Mouse (Mus musculus) gastrocnemius, postnatal 25 days (tissue): ENCODE data around the gene Cracr2b. TPM values are rescaled to one million over a fixed set of nuclear protein-coding genes. Genes with fewer than 3 reads are reported as not detected.
A peak's percentile ranks its signal among the peaks of the same experiment; 100 is the strongest.

Experiments
- DNase-seq: peaks from one replicate; pipeline ENCODE4 v3.0.0; 2022
- long read RNA-seq, 2 experiments: library from polyadenylated mRNA; stranded (forward); transcript quantifications; one replicate each; pipeline ENCODE4 v2.0.0; 2021
- total RNA-seq, 2 experiments: library from RNA; stranded (reverse); gene quantifications; 1 replicate in 1 of 2; 2 replicates in 1 of 2; pipeline ENCODE4 v1.2.3; 2021

The Cracr2b gene
- total RNA-seq = 1 to 10 TPM; 3.9 to 7.0 TPM
- long read RNA-seq, experiment 1, partial matches to known transcripts = 3 of 4 reads
- long read RNA-seq, experiment 1, other reads (novel, unspliced or antisense) = 1 of 4 reads
- long read RNA-seq, experiment 2, partial matches to known transcripts = 4 of 6 reads
- long read RNA-seq, experiment 2, other reads (novel, unspliced or antisense) = 2 of 6 reads

DNA sequence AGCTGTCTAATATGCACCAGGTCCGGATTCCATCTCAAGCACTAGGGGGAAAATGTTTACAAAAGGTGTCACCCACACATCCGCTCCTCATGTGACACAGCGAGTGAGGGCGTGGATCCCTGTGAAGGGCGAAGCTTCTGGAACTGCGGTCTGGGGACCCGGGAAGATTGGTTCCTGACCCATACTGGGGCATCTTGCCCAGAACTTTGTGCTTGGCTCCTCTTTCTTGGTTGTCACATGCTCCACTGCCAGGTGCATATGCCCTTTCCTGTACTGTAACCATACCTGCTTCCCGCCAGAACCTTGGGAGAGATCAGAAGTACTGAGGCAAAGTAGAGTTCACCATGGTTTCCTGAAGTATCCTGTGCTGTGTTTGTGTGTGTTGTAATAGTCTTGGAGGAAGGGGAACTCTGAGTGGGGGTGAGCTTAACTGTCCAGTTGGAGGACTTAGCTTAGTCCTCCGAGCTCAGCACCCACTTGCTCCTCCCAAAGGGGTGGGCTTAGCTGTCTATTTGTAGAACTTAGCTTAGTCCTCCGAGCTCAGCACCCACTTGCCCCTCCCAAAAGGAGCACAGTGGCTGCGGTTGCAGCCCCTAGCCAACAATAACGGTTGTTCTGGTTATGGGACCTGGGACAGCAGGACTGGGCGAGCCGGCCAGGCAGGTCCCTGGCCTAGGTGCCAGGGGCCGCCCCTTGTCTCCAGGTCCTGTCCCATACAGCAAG is at the start of gene Cracr2b:
Gene Cracr2b (plus strand): TSS at position 704 of the 723 bp plus-strand sequence.
- DNase-seq = no peak

- DNase-seq = no peak
These were observed 49.2 kb upstream of the Cracr2b start for GRCm38 (mm10) chr7:141411667-141412066.

- DNase-seq = no peak
These were observed 47.6 kb upstream of the Cracr2b start for GRCm38 (mm10) chr7:141413331-141413730.

GRCm38 (mm10) chr7:141413809-141414584 is 46.9 kb upstream of the Cracr2b start, which contains the start of gene Gatd1:
Gene Gatd1 (minus strand): TSS chr7:141414136.
- peak; percentile 99 for DNase-seq

DNA sequence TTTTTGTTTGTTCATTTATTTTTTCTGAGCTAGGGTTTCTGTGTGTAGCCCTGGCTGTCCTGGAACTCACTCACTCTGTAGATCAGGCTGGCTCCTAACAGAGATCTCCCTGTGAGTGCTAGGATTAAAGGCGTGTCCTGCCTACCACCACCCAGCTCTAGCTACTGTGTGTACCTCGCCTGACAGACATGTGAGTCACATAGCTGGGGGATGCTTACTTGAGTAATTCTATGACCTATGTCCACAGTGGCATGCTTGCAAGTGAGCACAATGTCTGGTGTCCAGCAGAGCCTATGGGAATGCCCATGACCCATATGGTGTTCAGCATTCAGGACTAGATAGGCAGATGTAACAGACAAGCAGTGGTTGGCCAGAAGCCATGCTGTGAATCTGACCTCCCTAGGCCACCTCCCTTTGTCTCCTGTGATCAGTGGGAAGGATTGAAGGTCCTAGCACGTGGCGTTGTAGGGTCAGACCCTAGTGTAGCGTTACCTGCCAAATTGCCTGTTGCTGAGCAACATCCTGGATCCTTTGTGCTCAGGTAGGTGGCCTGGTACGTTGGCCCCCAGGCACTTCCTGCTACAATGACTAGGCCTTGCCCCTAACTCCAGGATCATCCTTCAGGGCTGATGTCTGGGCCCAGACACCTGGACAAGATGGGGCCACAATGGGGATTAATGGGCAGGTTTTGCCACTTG is 44.6 kb upstream of the Cracr2b start:
- no peak for DNase-seq

DNA sequence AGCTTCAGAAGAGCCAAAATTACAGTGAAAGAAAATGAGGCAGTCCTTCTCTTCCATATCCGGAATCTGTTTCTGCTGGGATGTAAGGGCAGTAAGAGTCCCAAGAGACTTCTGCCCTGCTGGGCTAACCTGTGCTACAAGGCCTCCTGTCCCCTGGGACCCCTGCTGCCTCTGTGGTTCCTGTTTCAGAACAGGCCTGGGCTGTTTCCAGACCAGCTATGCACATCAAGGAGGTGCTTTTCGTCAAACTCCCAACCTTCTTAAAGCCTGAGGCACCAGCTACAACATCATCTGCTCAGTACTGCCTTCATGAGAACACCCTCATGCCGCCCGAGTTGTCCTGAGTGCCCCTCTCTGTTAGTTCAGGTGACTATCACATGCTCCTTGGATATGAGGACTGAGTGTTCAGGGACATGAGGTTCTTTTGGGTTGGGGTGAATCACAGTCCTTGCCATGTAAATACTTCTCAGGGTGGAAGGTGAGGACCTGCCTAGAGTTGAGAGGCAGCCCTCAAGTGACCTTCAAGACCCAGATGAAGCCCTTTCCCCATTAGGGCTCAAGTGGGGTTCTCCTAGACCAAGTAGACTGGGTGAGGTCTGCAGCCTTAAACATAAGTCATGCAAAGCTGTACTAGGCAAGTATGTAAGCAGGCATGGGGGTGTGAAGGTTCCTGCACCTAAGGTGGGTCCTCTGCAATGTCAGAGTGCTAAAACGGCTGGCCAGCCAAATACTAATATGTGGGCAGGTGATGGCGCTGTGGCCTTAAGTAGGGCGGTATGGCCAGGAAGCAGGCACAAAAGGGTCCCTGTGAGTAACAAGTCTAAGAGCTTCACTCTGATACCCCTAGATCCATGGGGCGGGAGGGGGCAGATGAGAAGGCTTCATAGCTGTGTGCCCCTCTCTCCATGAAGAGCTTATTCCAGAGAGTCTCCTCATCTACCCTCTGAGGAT is 42.9 kb upstream of the Cracr2b start:
- DNase-seq = no peak

GRCm38 (mm10) chr7:141418970-141419369 is 41.9 kb upstream of the Cracr2b start:
- no peak for DNase-seq

DNA sequence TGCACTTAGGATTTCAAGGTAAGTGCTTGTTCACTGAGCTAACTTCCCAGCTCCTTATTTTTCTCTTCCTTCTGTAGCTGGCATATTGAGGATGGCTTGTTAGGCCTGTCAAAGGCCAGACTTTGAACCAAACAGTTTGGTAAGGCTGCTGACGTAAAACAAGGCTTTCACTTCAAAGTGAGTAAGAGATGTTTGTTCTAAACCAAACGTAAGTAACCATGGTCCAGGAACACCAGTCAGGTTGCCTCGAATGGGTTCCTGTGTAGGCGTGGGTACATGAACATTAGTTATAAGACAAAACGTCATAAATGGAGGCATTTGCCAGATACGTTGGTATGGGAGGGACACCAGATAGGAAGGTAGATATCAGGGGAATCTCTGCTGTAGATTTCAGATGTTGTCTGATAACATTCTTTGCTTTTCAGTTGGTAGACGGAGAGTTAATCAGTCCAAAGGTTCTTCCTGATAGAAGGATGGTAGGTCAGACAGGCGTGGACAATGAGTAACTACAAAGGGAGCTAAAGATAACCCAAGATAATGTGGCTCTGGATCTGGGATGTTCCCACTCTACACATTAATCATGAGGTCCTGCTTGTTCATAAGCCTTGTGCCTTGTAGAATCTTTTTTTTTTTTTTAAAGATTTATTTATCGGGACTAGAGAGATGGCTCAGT is 40.7 kb upstream of the Cracr2b start:
- DNase-seq = no peak

DNA sequence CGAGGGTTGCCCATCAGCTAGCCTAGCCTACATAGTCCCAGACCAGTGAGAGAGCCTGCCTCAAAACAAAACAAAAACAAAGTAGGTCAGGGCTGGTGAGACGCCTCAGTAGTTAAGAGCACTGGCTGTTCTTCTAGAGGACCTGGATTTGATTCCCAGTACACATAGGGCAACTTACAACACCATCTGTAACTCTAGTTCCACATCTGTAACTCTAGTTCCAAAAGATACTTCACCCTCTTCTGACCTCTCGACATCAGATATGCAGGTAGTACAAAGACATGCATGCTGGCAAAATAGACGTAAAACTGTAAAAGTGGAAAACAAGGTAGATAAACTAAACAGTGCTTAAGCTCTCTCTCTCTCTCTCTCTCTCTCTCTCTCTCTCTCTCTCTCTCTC is 37.1 kb upstream of the Cracr2b start:
- DNase-seq = no peak

DNA sequence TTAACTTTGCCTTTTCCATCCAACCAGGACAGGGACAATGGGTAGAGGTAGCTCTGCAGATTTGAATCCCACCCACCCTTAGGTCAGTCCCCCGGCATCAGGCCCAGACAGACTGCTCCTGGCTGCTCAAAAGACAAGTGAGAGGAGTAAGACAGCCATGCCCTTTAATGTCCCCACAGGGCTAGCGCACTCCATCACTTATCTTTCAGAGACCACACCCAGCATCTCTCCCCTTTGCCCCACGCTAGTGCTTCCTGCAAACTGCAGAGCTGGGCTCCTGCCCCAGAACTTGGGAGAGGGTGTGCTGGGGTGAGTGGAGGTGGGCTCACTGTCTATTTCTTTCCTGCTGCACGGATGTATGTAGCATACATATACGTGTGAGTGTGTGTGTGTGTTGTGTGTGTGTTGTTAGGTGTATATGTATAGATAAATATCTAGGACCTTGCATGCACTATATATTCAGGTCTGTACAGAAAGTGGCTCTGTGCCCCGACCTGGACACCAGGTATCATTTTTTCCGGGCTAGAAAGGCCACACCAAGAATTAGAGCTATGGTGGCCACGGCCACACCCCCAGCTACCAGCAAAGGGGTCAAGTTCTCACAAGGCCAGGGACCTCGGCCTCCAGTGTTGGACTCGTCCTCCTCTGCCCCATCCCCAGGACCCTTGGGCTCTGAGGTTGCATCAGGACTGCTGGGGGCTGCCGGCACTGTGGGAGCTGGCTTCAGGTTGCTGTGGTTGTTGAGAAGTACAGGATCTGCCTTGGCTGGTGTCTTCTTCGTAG is 33.8 kb upstream of the Cracr2b start:
- no peak for DNase-seq

DNA sequence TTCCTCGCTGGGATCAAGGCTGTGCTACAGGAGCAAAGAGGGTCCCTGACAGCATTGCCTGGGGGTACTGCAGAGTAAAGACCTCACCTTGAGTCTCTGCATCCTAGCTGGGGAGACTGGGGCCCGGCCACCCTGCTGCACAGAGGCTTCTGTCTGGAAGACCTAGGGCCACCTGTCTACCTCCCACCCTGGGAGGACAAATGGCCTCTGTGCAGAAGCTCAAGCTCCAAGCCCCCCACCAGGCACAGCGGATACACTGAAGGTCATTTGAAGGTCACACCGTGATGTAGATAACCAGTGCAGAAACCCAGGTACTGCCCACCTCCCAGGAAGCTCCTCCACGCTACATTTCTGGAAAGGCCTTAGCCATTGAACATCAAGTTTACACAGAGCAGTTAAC is 32.2 kb upstream of the Cracr2b start:
- no peak for DNase-seq

DNA sequence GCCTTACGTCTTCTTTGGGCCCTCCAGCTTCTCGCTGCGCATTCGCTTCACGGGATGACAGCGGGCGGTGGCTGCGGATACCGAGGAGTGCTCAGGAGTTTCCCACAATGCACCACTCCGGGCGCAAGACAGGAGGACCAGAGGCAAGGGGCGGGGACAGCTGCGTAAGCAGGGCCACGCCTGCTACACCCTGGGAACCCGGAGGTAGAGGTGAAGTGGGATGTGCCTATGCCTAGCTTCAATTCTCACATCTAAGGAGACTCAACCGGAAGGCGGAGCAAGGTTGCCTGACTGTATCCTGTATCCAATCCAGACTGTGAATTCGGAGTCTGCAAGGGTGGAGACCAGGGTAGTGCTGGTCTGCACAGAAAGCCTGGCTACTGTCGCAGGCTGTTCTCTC is 31.6 kb upstream of the Cracr2b start, which contains the start of gene Cend1:
Gene Cend1 (minus strand): TSS at position 182 of the 400 bp plus-strand sequence.
- no peak for DNase-seq

GRCm38 (mm10) chr7:141429840-141430584 is 30.9 kb upstream of the Cracr2b start:
- no peak for DNase-seq

DNA sequence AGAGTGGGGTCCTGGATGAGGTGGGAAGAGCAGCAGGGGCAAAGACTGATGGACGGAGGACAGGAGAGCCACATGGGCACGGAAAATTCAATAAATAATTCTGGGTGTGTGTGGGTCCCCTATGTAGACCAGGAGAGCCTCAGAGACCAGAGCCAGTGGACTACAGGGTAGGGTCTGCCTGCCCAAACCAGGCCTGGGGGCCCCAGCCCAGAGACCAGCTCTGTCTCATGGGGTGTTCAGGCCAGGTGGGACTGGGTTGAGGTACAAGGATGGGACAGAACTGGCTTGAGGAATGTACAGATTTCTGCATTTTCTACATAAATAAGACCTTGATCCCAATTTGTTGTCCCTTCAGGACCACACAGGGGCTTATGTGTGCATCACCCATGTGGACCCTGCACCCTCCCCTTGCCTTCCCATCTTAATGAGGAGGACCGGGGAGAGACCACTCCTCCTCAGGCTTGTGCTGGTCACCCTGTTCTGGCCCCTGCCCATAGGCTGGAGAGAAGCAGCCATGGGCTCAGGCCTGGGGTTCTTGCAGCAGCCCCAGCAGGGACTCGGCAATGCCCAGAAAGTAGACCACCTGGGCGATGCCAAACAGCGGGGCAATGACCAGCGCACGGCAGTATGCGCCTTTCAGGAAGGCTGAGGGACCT is 30.2 kb upstream of the Cracr2b start:
- DNase-seq = no peak

DNA sequence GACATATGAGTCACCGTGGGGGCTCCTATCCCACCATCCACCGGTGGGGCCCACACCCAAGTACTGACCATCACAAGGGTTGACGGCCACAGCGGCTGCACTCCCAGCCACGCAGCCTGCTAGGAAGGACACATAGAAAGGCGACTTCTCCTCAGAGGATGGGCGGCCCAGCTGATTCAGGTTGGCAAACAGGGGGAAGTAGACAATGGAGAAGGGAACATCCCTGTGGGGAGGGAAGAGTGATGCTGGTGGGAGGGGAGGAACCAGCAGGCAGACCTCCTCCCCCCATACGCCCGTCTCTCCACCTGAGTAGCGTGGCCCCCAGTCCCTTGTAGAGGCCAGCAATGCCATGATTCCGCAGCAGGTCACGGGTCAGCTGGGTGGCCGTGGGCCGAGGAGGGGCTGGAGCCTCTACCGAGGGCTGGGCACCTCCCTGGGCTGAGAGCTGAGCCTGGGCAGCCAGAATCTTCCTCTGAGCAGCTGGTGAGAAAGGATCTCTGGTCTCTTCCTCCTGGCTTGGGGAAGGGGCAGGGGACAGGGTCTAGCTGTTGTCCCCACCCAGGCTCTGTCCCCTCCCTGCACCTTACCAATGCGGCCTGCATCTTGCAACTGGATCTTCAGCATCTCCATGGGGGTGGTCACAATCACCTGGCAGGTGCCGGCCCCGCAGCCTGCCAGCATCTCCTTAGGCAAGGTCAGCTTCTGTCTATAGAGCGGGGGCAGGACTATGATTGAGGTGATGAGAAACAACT is 29.3 kb upstream of the Cracr2b start:
- DNase-seq = no peak

DNA sequence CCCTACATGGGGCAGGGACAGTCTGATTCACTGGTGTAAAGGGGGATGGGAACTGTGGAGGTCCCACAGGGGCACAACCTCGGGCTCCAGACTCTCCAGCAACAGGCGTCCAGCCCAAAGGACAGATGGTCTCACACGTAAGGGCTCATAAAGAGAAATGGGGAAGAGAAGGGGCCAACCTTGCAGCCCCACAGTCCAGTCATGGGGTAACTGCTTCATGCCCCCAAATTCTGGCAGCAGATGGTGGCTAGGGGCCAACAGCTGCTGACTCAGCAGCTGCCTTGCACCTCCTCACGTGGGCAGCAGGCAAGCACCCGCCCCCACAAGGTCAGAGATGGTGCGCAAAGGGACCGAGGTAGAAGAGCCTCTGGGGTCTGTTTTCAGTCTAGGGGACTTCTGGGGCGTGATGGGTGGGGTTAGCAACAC is 28.7 kb upstream of the Cracr2b start:
- no peak for DNase-seq

DNA sequence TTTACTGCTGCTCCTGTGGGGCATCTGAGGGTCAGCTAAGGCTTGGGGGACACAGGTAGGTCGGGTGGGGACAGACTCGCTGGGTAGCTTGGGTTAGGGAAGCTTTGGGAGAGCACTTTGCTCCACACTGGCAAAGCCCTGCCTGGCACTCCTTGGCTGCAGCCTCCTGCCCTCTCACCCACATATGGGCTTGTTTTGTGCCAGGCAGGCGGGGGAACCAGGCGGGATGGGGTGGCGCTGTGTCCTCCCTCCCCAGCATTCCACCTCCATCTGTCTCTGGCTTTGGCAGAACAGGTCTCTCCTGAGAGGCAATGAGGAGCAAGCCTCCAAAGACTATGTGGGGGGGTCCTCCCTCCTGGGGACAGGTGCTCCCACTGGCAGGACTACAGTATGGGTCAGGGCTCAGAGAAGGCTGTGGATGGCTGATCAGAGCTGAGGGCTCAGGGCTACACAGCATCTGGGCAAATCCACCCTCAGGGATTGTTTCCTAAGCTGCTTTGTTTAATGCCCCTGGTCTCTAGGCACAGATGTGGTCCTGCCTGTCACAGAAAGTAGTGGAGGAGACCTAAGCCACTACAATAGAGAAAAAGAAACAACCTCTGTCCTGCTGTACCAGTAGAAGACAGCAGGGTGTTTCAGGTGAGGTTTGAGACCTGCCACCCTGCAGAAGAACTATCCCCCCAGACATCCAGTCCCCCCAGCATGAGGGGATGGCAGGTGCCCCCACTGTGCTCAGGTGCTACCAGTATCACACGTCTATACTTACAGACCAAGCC is 28.0 kb upstream of the Cracr2b start:
- DNase-seq = peak; percentile 83
